Mouse (Mus musculus): ENCODE data around the gene Mogat2.

DNA sequence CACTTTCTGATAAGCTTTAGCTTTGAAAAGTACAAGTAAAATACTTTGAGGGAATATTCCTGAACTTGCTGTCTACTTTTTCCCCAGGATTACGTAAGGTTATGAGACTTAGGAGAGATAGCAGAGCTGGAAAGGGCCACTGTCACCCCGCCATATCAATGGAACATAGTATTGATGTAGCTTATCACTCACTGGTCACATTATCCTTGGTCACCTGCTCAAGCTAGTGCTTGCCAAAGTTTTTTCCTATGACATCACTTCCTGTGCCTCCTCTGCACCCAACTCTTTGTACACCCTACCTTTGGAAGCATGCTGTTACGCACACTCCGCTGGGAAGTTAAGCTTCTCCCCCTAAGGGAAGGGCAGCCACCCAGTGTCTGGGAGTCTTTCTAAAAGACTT lies 29.7 kb downstream of the Mogat2 start:
- TF ChIP-seq POLR2A (IDR thresholded peaks at IDR 0.05; ENCODE audit: extremely low read depth, insufficient read depth, low read length) (no peak), CTCF (IDR thresholded peaks at IDR 0.05; ENCODE audit: extremely low read depth, insufficient read depth, low read length) (no peak)

Measured in cortical plate, adult 2 months (tissue).